Mouse (Mus musculus): ENCODE data around the gene Rhof. TPM values are rescaled to one million over a fixed set of nuclear protein-coding genes. Genes with fewer than 3 reads are reported as not detected.

The Rhof gene
- under 1 TPM; 0.27 to 0.51 TPM for total RNA-seq (2021)
- long read RNA-seq, experiment 1, partial matches to known transcripts, result 0 of 1 reads
- long read RNA-seq, experiment 1, other reads (novel, unspliced or antisense), result 1 of 1 reads
- long read RNA-seq, experiment 2, partial matches to known transcripts, result 0 of 1 reads
- long read RNA-seq, experiment 2, other reads (novel, unspliced or antisense), result 1 of 1 reads

GRCm38 (mm10) chr5:123132308-123133071 lies at the start of gene Rhof:
Rhof (minus strand) TSS chr5:123132692.
- intact Hi-C loops (cut with DNase I; ENCODE audit: low total_unique reads), result loop anchor here (2.0 kb wide), 1 partner anchor 16 kb away; no protein-coding TSS in a partner anchor
- peak; percentile 81 for DNase-seq

GRCm38 (mm10) chr5:123181536-123181935 lies 49.0 kb upstream of the Rhof start:
- intact Hi-C loops (cut with DNase I; ENCODE audit: low total_unique reads), result no loop called here
- DNase-seq, result no peak

- intact Hi-C loops (cut with DNase I; ENCODE audit: low total_unique reads), result no loop called here
- no peak for DNase-seq
Observed at GRCm38 (mm10) chr5:123180390-123180789, 47.9 kb upstream of the Rhof start.

- no peak for DNase-seq
- intact Hi-C loops (cut with DNase I; ENCODE audit: low total_unique reads), result loop anchor here (10.0 kb wide), 1 partner anchor 214 kb away; no protein-coding TSS in a partner anchor
Observed at GRCm38 (mm10) chr5:123178792-123179191, 46.3 kb upstream of the Rhof start.

- peak; percentile 84 for DNase-seq
- intact Hi-C loops (cut with DNase I; ENCODE audit: low total_unique reads), result loop anchor here (2.0 to 10.0 kb wide), 3 partner anchors 55 to 207 kb away; no protein-coding TSS in a partner anchor
Observed at GRCm38 (mm10) chr5:123171646-123172350, 39.3 kb upstream of the Rhof start.

- intact Hi-C loops (cut with DNase I; ENCODE audit: low total_unique reads), result loop anchor here (2.0 to 10.0 kb wide), 3 partner anchors 54 to 206 kb away; no protein-coding TSS in a partner anchor
- DNase-seq, result no peak
Observed at GRCm38 (mm10) chr5:123170365-123170764, 37.9 kb upstream of the Rhof start.

- DNase-seq, result no peak
- intact Hi-C loops (cut with DNase I; ENCODE audit: low total_unique reads), result no loop called here
Observed at GRCm38 (mm10) chr5:123169284-123169683, 36.8 kb upstream of the Rhof start, which contains the start of gene Psmd9. Psmd9 (plus strand) TSS chr5:123169413.

GRCm38 (mm10) chr5:123167591-123167990 lies 35.1 kb upstream of the Rhof start:
- intact Hi-C loops (cut with DNase I; ENCODE audit: low total_unique reads), result no loop called here
- DNase-seq, result no peak

GRCm38 (mm10) chr5:123166437-123166836 lies 33.9 kb upstream of the Rhof start:
- DNase-seq, result no peak
- intact Hi-C loops (cut with DNase I; ENCODE audit: low total_unique reads), result no loop called here

GRCm38 (mm10) chr5:123162942-123163341 lies 30.4 kb upstream of the Rhof start:
- intact Hi-C loops (cut with DNase I; ENCODE audit: low total_unique reads), result no loop called here

GRCm38 (mm10) chr5:123160341-123160740 lies 27.8 kb upstream of the Rhof start:
- intact Hi-C loops (cut with DNase I; ENCODE audit: low total_unique reads), result no loop called here
- DNase-seq, result no peak

More at GRCm38 (mm10) chr5:123162942-123163341, 30.4 kb upstream of the Rhof start:
- no peak for DNase-seq

- intact Hi-C loops (cut with DNase I; ENCODE audit: low total_unique reads), result no loop called here
- DNase-seq, result no peak
Observed at GRCm38 (mm10) chr5:123159866-123160265, 27.4 kb upstream of the Rhof start.

- DNase-seq, result no peak
- intact Hi-C loops (cut with DNase I; ENCODE audit: low total_unique reads), result no loop called here
Observed at GRCm38 (mm10) chr5:123159446-123159845, 27.0 kb upstream of the Rhof start.

- no peak for DNase-seq
- intact Hi-C loops (cut with DNase I; ENCODE audit: low total_unique reads), result no loop called here
Observed at GRCm38 (mm10) chr5:123157972-123158371, 25.5 kb upstream of the Rhof start.

- intact Hi-C loops (cut with DNase I; ENCODE audit: low total_unique reads), result no loop called here
- no peak for DNase-seq
Observed at GRCm38 (mm10) chr5:123156763-123157162, 24.3 kb upstream of the Rhof start.

GRCm38 (mm10) chr5:123155425-123155824 lies 22.9 kb upstream of the Rhof start:
- peak; percentile 65 for DNase-seq
- intact Hi-C loops (cut with DNase I; ENCODE audit: low total_unique reads), result no loop called here

- intact Hi-C loops (cut with DNase I; ENCODE audit: low total_unique reads), result loop anchor here (5.0 kb wide), 1 partner anchor 36 kb away; no protein-coding TSS in a partner anchor
Observed at GRCm38 (mm10) chr5:123152901-123153300, 20.4 kb upstream of the Rhof start.

GRCm38 (mm10) chr5:123151707-123152362 lies 19.3 kb upstream of the Rhof start:
- intact Hi-C loops (cut with DNase I; ENCODE audit: low total_unique reads), result loop anchor here (5.0 kb wide), 1 partner anchor 35 kb away; no protein-coding TSS in a partner anchor
- DNase-seq, result no peak

More at GRCm38 (mm10) chr5:123152901-123153300, 20.4 kb upstream of the Rhof start:
- DNase-seq, result no peak

GRCm38 (mm10) chr5:123151077-123151476 lies 18.6 kb upstream of the Rhof start:
- intact Hi-C loops (cut with DNase I; ENCODE audit: low total_unique reads), result loop anchor here (5.0 kb wide), 1 partner anchor 34 kb away; no protein-coding TSS in a partner anchor
- DNase-seq, result no peak
